ENCODE assay signal across 34 mouse cellular contexts in the genomic region with DNA sequence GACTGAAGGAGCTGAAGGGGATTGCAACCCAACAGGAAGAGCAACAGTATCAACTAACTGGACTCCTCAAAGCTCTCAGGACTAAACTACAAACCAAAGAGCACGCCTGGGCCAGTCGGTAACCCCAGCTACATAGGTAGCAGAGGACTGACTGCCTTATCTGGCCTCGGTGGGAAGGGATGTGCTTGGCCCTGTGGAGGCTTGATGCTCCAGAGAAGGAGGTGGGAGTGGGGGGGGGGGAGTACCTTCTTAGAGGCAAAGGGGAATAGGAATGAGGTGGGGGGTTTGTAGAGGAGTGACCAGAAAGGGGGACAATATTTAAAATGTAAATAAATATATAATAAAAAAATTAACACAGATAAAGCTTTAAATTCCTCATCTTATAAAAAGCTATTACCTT.
"Had no signal": no experiment of that assay in that cellular context is flagged by ENCODE, and none has a peak within 500 bp of the region (broad histone marks: within the 10 kb centered on the region; RNA-seq: fewer than 3 reads in every experiment).

No protein-coding gene starts in this region.

- H3K9ac ChIP-seq: heart, embryonic 12.5 days; heart, embryonic 13.5 days; heart, embryonic 15.5 days; hindbrain, embryonic 12.5 days; hindbrain, embryonic 13.5 days; hindbrain, embryonic 14.5 days; hindbrain, embryonic 15.5 days; intestine, embryonic 15.5 days; kidney, embryonic 15.5 days had no signal

- H3K27ac ChIP-seq: heart, embryonic 10.5 days; heart, embryonic 13.5 days; heart, embryonic 15.5 days; hindbrain, embryonic 10.5 days; hindbrain, embryonic 12.5 days; hindbrain, embryonic 13.5 days; hindbrain, embryonic 14.5 days; hindbrain, embryonic 15.5 days; hindbrain, postnatal 0 days; intestine, embryonic 15.5 days; kidney, embryonic 15.5 days; kidney, postnatal 0 days; layer of hippocampus, adult 2 months had no signal

- H3K4me1 ChIP-seq: hindbrain, embryonic 10.5 days; hindbrain, embryonic 12.5 days; hindbrain, embryonic 13.5 days; hindbrain, embryonic 15.5 days; intestine, embryonic 15.5 days; kidney, embryonic 15.5 days had no signal

- DNase-seq: heart, postnatal 10 days; heart, postnatal 36 days; heart, postnatal 4 days; kidney, adult 11 months; kidney, adult 18-20 months; kidney, adult 2 months; kidney, adult 8-10 months; kidney, adult 9 months; kidney, postnatal 10 days; kidney, postnatal 14 days; kidney, postnatal 25 days; kidney, postnatal 36 days; kidney, postnatal 4 days; layer of hippocampus, adult 9-11 months; layer of hippocampus, postnatal 36 days had no signal

- H3K4me3 ChIP-seq: heart, embryonic 10.5 days; heart, embryonic 12.5 days; heart, embryonic 13.5 days; heart, embryonic 15.5 days; hindbrain, embryonic 10.5 days; hindbrain, embryonic 12.5 days; hindbrain, embryonic 13.5 days; hindbrain, embryonic 15.5 days; intestine, embryonic 15.5 days; kidney, embryonic 15.5 days; layer of hippocampus, adult 2 months had no signal

- ATAC-seq: hindbrain, embryonic 16.5 days; hindbrain, postnatal 0 days; inflammation-experienced regulatory T-cells, adult 6 months; intestine, embryonic 15.5 days; intestine, embryonic 16.5 days; intestine, postnatal 0 days had no signal

- H3K27me3 ChIP-seq: heart, embryonic 12.5 days; heart, embryonic 13.5 days; heart, embryonic 15.5 days; hindbrain, embryonic 12.5 days; hindbrain, embryonic 13.5 days; hindbrain, embryonic 15.5 days; intestine, embryonic 15.5 days; kidney, embryonic 15.5 days had no signal

- H3K9me3 ChIP-seq: heart, embryonic 10.5 days; heart, embryonic 12.5 days; heart, embryonic 13.5 days; heart, embryonic 15.5 days; hindbrain, embryonic 10.5 days; hindbrain, embryonic 12.5 days; hindbrain, embryonic 13.5 days; hindbrain, embryonic 15.5 days; intestine, embryonic 15.5 days; kidney, embryonic 15.5 days had no signal

- H3K4me2 ChIP-seq: heart, embryonic 11.5 days; heart, embryonic 12.5 days; heart, embryonic 13.5 days; heart, embryonic 15.5 days; hindbrain, embryonic 12.5 days; hindbrain, embryonic 13.5 days; hindbrain, embryonic 14.5 days; hindbrain, embryonic 15.5 days; intestine, embryonic 15.5 days; kidney, embryonic 15.5 days had no signal

- H3K36me3 ChIP-seq: intestine, embryonic 15.5 days had no signal
